Mouse (Mus musculus): ENCODE measurements around the gene 4931406C07Rik.

DNA sequence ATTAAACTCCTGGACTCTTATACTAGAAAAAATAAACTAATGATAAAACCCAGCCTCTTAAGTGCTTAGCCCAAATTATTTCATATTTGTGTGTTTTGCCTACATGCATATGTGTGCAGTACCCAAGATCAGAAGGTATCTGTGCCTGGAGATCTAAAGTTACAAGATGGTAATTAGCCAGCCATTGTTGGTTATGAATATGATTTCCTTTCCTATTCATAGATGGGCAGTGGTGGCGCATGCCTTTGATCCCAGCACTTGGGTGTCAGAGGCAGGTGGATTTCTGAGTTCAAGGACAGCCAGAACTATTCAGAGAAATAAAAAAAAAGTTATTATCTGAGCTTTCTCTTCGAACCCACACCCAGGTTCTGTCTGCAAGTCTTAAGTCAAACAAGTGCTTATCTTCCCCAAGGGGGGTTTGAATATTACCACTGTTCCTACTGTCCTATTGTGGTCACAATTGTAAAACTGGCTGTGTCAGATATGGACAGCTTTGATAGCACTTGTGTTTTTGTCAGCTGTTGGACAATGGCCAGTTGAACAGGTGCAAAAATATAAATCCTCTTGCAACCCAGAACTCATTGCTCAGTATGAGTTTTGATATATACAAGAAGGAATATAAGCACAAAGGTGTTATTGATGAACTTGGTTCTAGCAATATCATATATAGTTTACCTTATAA lies 5.9 kb upstream of the 4931406C07Rik start:
- TF ChIP-seq POLR2A (IDR thresholded peaks at IDR 0.05; ENCODE audit: borderline replicate concordance, low read depth, low read length) (no peak), CTCF (IDR thresholded peaks at IDR 0.05; ENCODE audit: low read depth, low read length) (no peak)
